Mouse (Mus musculus) myocyte (in vitro differentiated cells): ENCODE measurements at regions not wholly inside any gene's neighbourhood (a gene's known extent, or its start where the extent isn't known, plus 50 kb on each side); places are given as distances from the start of the nearest gene placed in this dataset.

ENCODE experiments used
- H3K27me3 ChIP-seq: one replicate; pipeline ENCODE4 v1.6.1; 2011; ENCODE audit not compliant: control insufficient read depth, insufficient read depth, insufficient read length
- H3K36me3 ChIP-seq: one replicate; pipeline ENCODE4 v1.6.1; 2011; ENCODE audit not compliant: control insufficient read depth, insufficient read depth
- H3K4me2 ChIP-seq: one replicate; pipeline ENCODE4 v1.6.1; 2011; ENCODE audit warnings: low read depth, control low read depth
- H3K4me3 ChIP-seq: one replicate; pipeline ENCODE4 v1.5.1; 2011; ENCODE audit warnings: mild to moderate bottlenecking, control low read depth, moderate library complexity
- H3K79me2 ChIP-seq: one replicate; pipeline ENCODE4 v1.6.1; 2011; ENCODE audit not compliant: control insufficient read depth, insufficient read depth
- H3ac ChIP-seq: one replicate; pipeline ENCODE4 v1.6.1; 2011; ENCODE audit not compliant: control insufficient read depth, insufficient read length
- CEBPB ChIP-seq: IDR thresholded peaks from 2 replicates; pipeline ENCODE4 v1.6.1; 2011; ENCODE audit warnings: mild to moderate bottlenecking, moderate library complexity; ENCODE audit not compliant: poor library complexity, insufficient read depth, severe bottlenecking
- E2F4 ChIP-seq: IDR thresholded peaks from one replicate; pipeline ENCODE4 v1.6.1; 2011; ENCODE audit warnings: mild to moderate bottlenecking, control low read depth, moderate library complexity; ENCODE audit not compliant: insufficient read depth
- MAX ChIP-seq: IDR thresholded peaks from one replicate; pipeline ENCODE4 v1.6.1; 2011; ENCODE audit warnings: low read depth, mild to moderate bottlenecking, control low read depth
- MYOD1 ChIP-seq, 3 experiments: IDR thresholded peaks; one replicate each; pipeline ENCODE4 v1.6.1; 2011; ENCODE audit warnings: control low read depth in 2 of 3, low read depth in 2 of 3, mild to moderate bottlenecking in 2 of 3, moderate library complexity in 1 of 3; ENCODE audit not compliant: insufficient read length in 2 of 3, control insufficient read depth in 1 of 3
- MYOG ChIP-seq, 3 experiments: IDR thresholded peaks; one replicate each; pipeline ENCODE4 v1.6.1; 2011; ENCODE audit warnings: control low read depth in 2 of 3, low read depth in 2 of 3, mild to moderate bottlenecking in 2 of 3; ENCODE audit not compliant: insufficient read length in 2 of 3, control insufficient read depth in 1 of 3, insufficient read depth in 1 of 3
- POLR2A ChIP-seq: IDR thresholded peaks from one replicate; pipeline ENCODE4 v1.6.1; 2011; ENCODE audit warnings: low read depth, mild to moderate bottlenecking, control low read depth, moderate library complexity; ENCODE audit not compliant: insufficient read length
- POLR2AphosphoS2 ChIP-seq: IDR thresholded peaks from one replicate; pipeline ENCODE4 v1.6.1; 2011; ENCODE audit warnings: low read depth, control low read depth; ENCODE audit not compliant: insufficient read length
- REST ChIP-seq: IDR thresholded peaks from one replicate; pipeline ENCODE4 v1.6.1; 2011; ENCODE audit warnings: mild to moderate bottlenecking, control low read depth, moderate library complexity; ENCODE audit not compliant: insufficient read depth, insufficient read length
- SRF ChIP-seq: IDR thresholded peaks from one replicate; pipeline ENCODE4 v1.6.1; 2011; ENCODE audit warnings: low read depth; ENCODE audit not compliant: control insufficient read depth, insufficient read length
- TCF12 ChIP-seq: IDR thresholded peaks from one replicate; pipeline ENCODE4 v1.6.1; 2011; ENCODE audit warnings: mild to moderate bottlenecking, control low read depth; ENCODE audit not compliant: poor library complexity, insufficient read depth, severe bottlenecking
- TCF3 ChIP-seq: IDR thresholded peaks from one replicate; pipeline ENCODE4 v1.6.1; 2011; ENCODE audit warnings: low read depth, control low read depth; ENCODE audit not compliant: insufficient read length
- USF1 ChIP-seq: IDR thresholded peaks from one replicate; pipeline ENCODE4 v1.6.1; 2011; ENCODE audit warnings: low read depth, mild to moderate bottlenecking, control low read depth, moderate library complexity

DNA sequence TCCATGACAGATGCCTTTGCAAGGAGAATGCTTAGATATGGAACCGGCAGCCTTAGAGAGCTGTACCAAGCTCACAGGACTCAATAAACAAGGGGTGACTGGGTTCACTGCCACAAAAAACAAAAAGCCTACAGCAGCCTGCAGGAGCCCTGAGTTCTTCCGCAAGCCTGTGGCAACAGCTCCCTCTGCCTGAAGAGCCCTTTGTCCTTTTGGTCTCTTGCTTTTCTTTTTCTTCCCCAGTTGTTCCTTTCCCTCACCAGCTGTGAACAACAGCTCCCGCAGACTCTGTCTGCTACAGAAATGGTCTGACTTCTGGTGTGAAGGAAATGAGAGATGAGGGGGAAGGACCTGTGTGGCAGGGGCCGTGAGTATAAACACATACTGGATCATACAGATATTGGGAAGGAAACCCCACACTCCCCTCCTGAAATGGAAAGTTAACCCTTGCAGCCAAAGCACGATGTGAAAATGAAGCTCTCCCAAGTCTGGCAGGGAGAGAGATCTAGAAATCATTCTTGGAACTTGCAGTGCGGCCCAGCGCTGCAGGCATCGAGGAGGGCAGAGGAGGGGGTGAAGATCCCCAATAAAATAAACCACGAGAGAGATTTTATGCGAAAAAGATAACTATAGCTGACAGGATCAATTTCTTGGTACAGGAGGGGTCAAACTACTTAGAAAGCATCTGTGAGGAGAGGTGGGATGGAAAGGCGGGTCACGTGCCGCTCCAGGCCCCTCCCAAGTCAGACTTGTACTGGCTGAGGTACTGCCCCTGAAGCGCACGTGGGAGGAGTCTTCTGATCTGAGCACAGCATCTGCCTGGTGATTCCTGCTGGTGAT, 276.7 kb downstream of the Rngtt start:
- H3K36me3 ChIP-seq = no peaks in the 10 kb centered on the region
- H3K4me2 ChIP-seq = peak overlapping the region; percentile 68
- no peak overlapping the region for H3ac ChIP-seq
- TF ChIP-seq USF1 (peak; percentile 71), MYOG (IDR thresholded peaks at IDR 0.05; ENCODE audit: control insufficient read depth in 1 of 3, insufficient read depth in 1 of 3, insufficient read length in 2 of 3, low read depth in 2 of 3) (no peak), MYOD1 (IDR thresholded peaks at IDR 0.05; ENCODE audit: control insufficient read depth in 1 of 3, insufficient read length in 2 of 3, low read depth in 2 of 3) (peak in 1 of 3 experiments; percentile 21), SRF (no peak), E2F4 (no peak)
- no peak overlapping the region for H3K4me3 ChIP-seq
- H3K79me2 ChIP-seq = no peaks in the 10 kb centered on the region
- H3K27me3 ChIP-seq = no peaks in the 10 kb centered on the region

DNA sequence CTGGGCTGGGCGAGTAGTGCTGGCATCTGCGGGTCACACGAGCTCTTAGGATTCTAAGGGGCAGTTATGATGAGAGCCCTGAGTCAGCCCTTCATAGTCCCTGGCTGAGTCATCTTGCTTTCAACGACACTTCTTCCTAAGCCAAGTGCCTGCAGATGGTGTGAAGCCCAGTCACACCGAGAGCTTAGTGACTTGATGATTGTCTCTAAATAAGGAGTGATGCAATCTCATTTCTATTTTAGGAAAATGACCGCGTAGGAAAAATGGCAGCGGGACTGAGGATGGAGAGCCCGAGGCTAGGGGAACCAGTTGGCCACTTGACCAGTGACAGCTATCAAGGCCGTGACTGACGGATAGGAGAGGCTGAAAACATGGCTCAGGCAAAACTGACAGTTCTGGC, 277.6 kb downstream of the Rngtt start:
- Histone ChIP-seq H3K4me2 (peak overlapping the region; percentile 68), H3ac (no peak overlapping the region), H3K4me3 (no peak overlapping the region), H3K79me2 (no peaks in the 10 kb centered on the region), H3K36me3 (no peaks in the 10 kb centered on the region), H3K27me3 (no peaks in the 10 kb centered on the region)
- TF ChIP-seq TCF3 = no peak
- peak; percentile 92 for TF ChIP-seq CEBPB
- peak; percentile 12 for TF ChIP-seq MAX

DNA sequence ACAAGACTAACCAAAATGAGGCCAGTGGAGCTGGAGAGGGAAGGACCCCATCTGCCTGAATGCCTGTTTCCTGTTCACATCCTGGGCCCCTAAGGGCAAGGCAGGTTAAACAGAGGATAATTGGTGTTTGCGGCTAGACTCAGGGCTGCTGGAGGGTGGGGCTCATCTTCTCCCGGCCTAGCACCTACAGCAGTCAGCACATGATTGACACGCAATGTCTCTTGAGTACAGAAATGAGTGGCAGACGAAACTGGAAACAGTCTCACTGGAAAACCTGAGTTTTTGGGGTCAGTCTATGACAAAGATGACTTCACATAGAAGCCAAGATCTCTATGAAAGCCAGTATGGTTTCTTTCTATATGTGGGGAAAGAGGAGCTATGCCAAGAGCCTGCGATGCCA, 278.0 kb downstream of the Rngtt start:
- no peaks in the 10 kb centered on the region for H3K36me3 ChIP-seq
- no peak overlapping the region for H3ac ChIP-seq
- H3K79me2 ChIP-seq = no peaks in the 10 kb centered on the region
- H3K4me2 ChIP-seq = peak overlapping the region; percentile 68
- TF ChIP-seq USF1 (no peak), POLR2A (no peak), REST (no peak), POLR2AphosphoS2 (no peak), CEBPB (no peak)
- no peaks in the 10 kb centered on the region for H3K27me3 ChIP-seq
- H3K4me3 ChIP-seq = no peak overlapping the region

DNA sequence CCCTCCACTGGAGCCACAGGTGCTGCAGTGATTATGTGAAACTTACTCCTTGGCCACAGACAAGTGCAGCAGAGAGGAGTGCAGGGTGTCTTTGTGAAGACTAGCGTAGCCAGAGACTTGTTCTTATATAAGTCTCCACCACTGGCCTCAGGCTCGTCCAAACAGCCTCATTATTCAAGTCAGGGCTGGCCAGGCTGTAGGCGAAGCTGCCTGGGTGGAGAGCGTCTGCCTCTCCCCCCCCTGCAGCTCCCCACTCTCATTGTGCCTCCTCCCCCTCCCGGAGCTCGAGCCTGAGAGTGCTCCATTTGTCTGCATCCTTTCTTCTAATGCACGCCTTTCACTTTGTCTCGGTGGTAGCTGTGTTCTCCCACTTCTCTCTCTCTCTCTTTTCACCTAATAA, 279.1 kb downstream of the Rngtt start:
- no peaks in the 10 kb centered on the region for H3K27me3 ChIP-seq
- no peak overlapping the region for H3K4me3 ChIP-seq
- TF ChIP-seq MAX = no peak
- no peak for TF ChIP-seq POLR2AphosphoS2
- no peak for TF ChIP-seq TCF12
- TF ChIP-seq USF1 = no peak
- no peak for TF ChIP-seq SRF
- TF ChIP-seq MYOG (IDR thresholded peaks at IDR 0.05; ENCODE audit: control insufficient read depth in 1 of 3, insufficient read depth in 1 of 3, insufficient read length in 2 of 3, low read depth in 2 of 3) = no peak
- TF ChIP-seq E2F4 = no peak
- no peak for TF ChIP-seq CEBPB
- no peak for TF ChIP-seq TCF3
- TF ChIP-seq POLR2A = no peak
- no peak for TF ChIP-seq MYOD1 (IDR thresholded peaks at IDR 0.05; ENCODE audit: control insufficient read depth in 1 of 3, insufficient read length in 2 of 3, low read depth in 2 of 3)
- no peak for TF ChIP-seq REST
- no peak overlapping the region for H3ac ChIP-seq
- no peaks in the 10 kb centered on the region for H3K79me2 ChIP-seq
- no peak overlapping the region for H3K4me2 ChIP-seq
- no peaks in the 10 kb centered on the region for H3K36me3 ChIP-seq

DNA sequence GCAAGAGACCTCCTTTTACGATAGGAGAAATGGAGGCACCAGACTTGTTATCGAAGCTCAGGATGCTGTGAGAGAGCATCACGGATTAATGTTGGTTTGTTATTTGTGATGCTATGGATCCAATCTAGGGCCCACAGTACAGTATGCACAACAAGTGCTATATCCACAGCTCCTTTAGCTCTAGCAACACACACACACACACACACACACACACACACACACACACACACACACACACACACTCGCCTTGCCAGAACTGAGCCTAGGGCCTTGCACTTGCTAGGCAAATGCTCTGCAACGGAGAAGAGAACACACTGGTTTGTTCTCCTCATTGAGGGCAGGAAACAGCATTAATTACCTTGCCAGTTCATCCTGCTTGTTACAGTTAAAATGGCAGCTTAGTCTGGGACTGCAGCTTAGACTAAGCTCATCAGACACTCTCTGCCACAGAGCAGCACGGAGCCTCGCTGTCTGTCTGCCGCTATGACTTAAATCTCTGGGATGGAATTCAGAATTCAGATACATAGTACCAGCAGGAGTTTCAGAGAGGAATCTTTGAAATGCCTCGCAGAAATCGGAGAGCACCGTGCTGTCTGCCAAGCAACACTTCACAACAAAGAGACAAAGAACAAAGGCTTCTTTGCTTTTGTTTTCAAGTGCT, 285.0 kb downstream of the Rngtt start:
- no peak for TF ChIP-seq POLR2AphosphoS2
- no peak for TF ChIP-seq MAX
- no peak for TF ChIP-seq TCF12
- no peak for TF ChIP-seq POLR2A
- TF ChIP-seq REST = no peak
- TF ChIP-seq SRF = no peak
- no peak for TF ChIP-seq TCF3
- no peak for TF ChIP-seq MYOD1 (IDR thresholded peaks at IDR 0.05; ENCODE audit: control insufficient read depth in 1 of 3, insufficient read length in 2 of 3, low read depth in 2 of 3)
- no peak for TF ChIP-seq E2F4
- TF ChIP-seq CEBPB = no peak
- no peak for TF ChIP-seq MYOG (IDR thresholded peaks at IDR 0.05; ENCODE audit: control insufficient read depth in 1 of 3, insufficient read depth in 1 of 3, insufficient read length in 2 of 3, low read depth in 2 of 3)
- no peak for TF ChIP-seq USF1
- no peaks in the 10 kb centered on the region for H3K36me3 ChIP-seq

More for the DNA sequence above, 285.0 kb downstream of the Rngtt start:
- H3K79me2 ChIP-seq = no peaks in the 10 kb centered on the region
- no peak overlapping the region for H3K4me3 ChIP-seq
- no peak overlapping the region for H3ac ChIP-seq
- H3K27me3 ChIP-seq = no peaks in the 10 kb centered on the region
- H3K4me2 ChIP-seq = no peak overlapping the region
